Mouse (Mus musculus) Patski (cell line): ENCODE data around the gene Olfr394. TPM values are rescaled to one million over a fixed set of nuclear protein-coding genes. Genes with fewer than 3 reads are reported as not detected.
"Not testable (repeated sequence)": the region's sequence is repeated elsewhere in the genome, so short reads cannot be mapped to it uniquely, and the experiment has no call there.

Experiments used
- ATAC-seq: fragments of 100-300 bp; one replicate; pipeline ENCODE4 v1.8.0; 2021
- CTCF ChIA-PET: fragments of 350-600 bp; sonication (Branson Sonifier 250); formaldehyde crosslinking; loops from one replicate; lab custom pipeline; 2022; ENCODE audit warnings: inconsistent platforms; lab: Charles Lee
- POLR2A ChIA-PET: fragments of 350-600 bp; sonication (Branson Sonifier 250); formaldehyde crosslinking; loops from one replicate; lab custom pipeline; 2022; ENCODE audit warnings: antibody characterized with exemption, inconsistent platforms; lab: Charles Lee
- DNase-seq: peaks from one replicate; pipeline ENCODE4 v3.0.0-alpha.2; 2011; ENCODE audit warnings: low read depth, low spot score
- H3K27me3 ChIP-seq: fragments of 371-371 bp; one replicate; pipeline ENCODE4 v1.5.1; 2021
- CTCF ChIP-seq: fragments of 100-300 bp; IDR thresholded peaks from one replicate; pipeline ENCODE4 v1.5.1; 2021
- in situ Hi-C: fragments of 300-500 bp; cut with MboI; formaldehyde crosslinking; loops from 3 replicates; pipeline ENCODE4 v1.11.1; 2018; ENCODE audit warnings: low pct_unique_long_range_greater_than_20kb, mixed read lengths
- polyA plus RNA-seq: library from polyadenylated mRNA; unstranded; gene quantifications from one replicate; pipeline ENCODE4 v1.2.3, GENCODE M21; 2021

The Olfr394 gene
- polyA plus RNA-seq: not detected

GRCm38 (mm10) chr11:73890671-73891070 lies at the start of gene Olfr394:
Gene Olfr394 (minus strand): TSS chr11:73890771.
- ChIA-PET CTCF (no interaction called here), POLR2A (no interaction called here)
- no peaks in the 10 kb centered on the region for H3K27me3 ChIP-seq
- ATAC-seq (no peak), DNase-seq (no peak)
- in situ Hi-C loops: no loop called here
- TF ChIP-seq CTCF: no peak

- TF ChIP-seq CTCF: no peak
- ChIA-PET POLR2A (no interaction called here), CTCF (no interaction called here)
- no peaks in the 10 kb centered on the region for H3K27me3 ChIP-seq
- no peak for ATAC-seq
- in situ Hi-C loops: no loop called here
- no peak for DNase-seq
Observed at GRCm38 (mm10) chr11:73936377-73936776, 45.8 kb upstream of the Olfr394 start, which contains the start of gene Olfr23. Gene Olfr23 (plus strand): TSS chr11:73936677.

DNA sequence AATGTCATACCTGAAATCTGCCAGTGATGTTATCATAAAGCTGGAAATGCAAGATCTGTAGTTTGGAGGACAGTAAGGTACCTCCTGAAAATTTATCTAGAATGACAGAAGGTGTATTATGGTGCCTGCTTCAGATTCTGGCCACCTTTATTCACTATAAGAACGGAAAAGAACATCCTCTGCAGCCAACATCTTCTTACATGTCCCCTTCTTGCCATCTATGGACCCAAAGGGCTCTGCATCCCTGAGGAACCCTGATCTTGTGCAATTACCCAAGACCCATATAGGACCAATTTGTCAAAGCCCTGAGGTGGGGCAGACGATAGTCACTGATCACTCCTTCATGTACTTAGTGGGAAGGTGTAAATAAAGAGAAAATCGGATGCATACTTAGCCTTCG lies 18.6 kb upstream of the Olfr394 start, which contains the start of gene Olfr395:
TSS of gene Olfr395 (minus strand) at position 101 of the 400 bp plus-strand sequence.
- POLR2A ChIA-PET, in situ Hi-C loops, ATAC-seq, H3K27me3 ChIP-seq, DNase-seq, CTCF ChIA-PET: not testable (repeated sequence)

GRCm38 (mm10) chr11:73851354-73851753 lies 39.2 kb downstream of the Olfr394 start, which contains the start of gene Olfr393:
Gene Olfr393 (minus strand): TSS chr11:73851454.
- peaks cover 3% of the 10 kb centered on the region for H3K27me3 ChIP-seq
- CTCF ChIA-PET: no interaction called here
- ATAC-seq (no peak), DNase-seq (no peak)
- TF ChIP-seq CTCF: no peak
- POLR2A ChIA-PET: no interaction called here
- in situ Hi-C loops: no loop called here

Other genes with a start within 250 kb of the Olfr394 start
- not detected for gene Zfp735, start 202.0 kb downstream of the Olfr394 start, polyA plus RNA-seq
- not detected for gene Olfr389, start 110.1 kb downstream of the Olfr394 start, polyA plus RNA-seq
- not detected for gene Olfr390, start 107.8 kb downstream of the Olfr394 start, polyA plus RNA-seq
- gene Olfr391-ps, start 87.7 kb downstream of the Olfr394 start, polyA plus RNA-seq: not detected
- not detected for gene Olfr392, start 73.7 kb downstream of the Olfr394 start, polyA plus RNA-seq
- not detected for gene Olfr393, start 39.3 kb downstream of the Olfr394 start, polyA plus RNA-seq
- not detected for gene Olfr395, start 18.5 kb upstream of the Olfr394 start, polyA plus RNA-seq
- gene Olfr23, start 45.9 kb upstream of the Olfr394 start, polyA plus RNA-seq: not detected
- gene Olfr397, start 70.0 kb upstream of the Olfr394 start, polyA plus RNA-seq: not detected
- gene Olfr398, start 99.6 kb upstream of the Olfr394 start, polyA plus RNA-seq: not detected
- not detected for gene Olfr139, start 165.8 kb upstream of the Olfr394 start, polyA plus RNA-seq
- not detected for gene Olfr399, start 165.8 kb upstream of the Olfr394 start, polyA plus RNA-seq
- not detected for gene Zfp616, start 179.2 kb upstream of the Olfr394 start, polyA plus RNA-seq
- gene Olfr401, start 222.9 kb upstream of the Olfr394 start, polyA plus RNA-seq: not detected